8 mouse cellular contexts compared by ENCODE assay signal in genomic region chr15:31454096-31454860, GRCm38 (mm10). TPM values are rescaled to one million over a fixed set of nuclear protein-coding genes. Genes with fewer than 3 reads are reported as not detected.
DNase-seq lines count a peak whose midpoint lies in the region; ATAC-seq lines count a peak whose summit lies in the region.

No protein-coding gene starts in this region.

- peaks cover 17% of the 10 kb centered on the region for H3K4me1 ChIP-seq in heart, embryonic 15.5 days (replicated peaks)
- no peaks in the 10 kb centered on the region for H3K4me1 ChIP-seq in embryonic facial prominence, embryonic 11.5 days (ENCODE audit: control insufficient read depth, insufficient read depth, low read length)
- H3K4me1 ChIP-seq in intestine, embryonic 14.5 days (replicated peaks; ENCODE audit: control insufficient read depth, insufficient read depth, low read length): peaks cover 7% of the 10 kb centered on the region; the same call in 1 of the 2 replicates
- peaks cover 9% of the 10 kb centered on the region for H3K4me1 ChIP-seq in midbrain, embryonic 16.5 days (ENCODE audit: control insufficient read depth, insufficient read depth, low read length)

- H3K36me3 ChIP-seq in heart, embryonic 15.5 days: peaks cover 20% of the 10 kb centered on the region
- no peaks in the 10 kb centered on the region; the same call in 1 of the 2 replicates for H3K36me3 ChIP-seq in embryonic facial prominence, embryonic 11.5 days (replicated peaks; ENCODE audit: control insufficient read depth, insufficient read depth, low read depth, low read length)
- H3K36me3 ChIP-seq in intestine, embryonic 14.5 days (ENCODE audit: control insufficient read depth, insufficient read depth, low read length): peaks cover 24% of the 10 kb centered on the region
- H3K36me3 ChIP-seq in midbrain, embryonic 16.5 days (ENCODE audit: control insufficient read depth, insufficient read depth, low read length): peaks cover 11% of the 10 kb centered on the region; the same call in 1 of the 2 replicates

- no peaks in the 10 kb centered on the region for H3K9me3 ChIP-seq in heart, embryonic 15.5 days (replicated peaks)
- H3K9me3 ChIP-seq in embryonic facial prominence, embryonic 11.5 days (replicated peaks; ENCODE audit: control insufficient read depth, low read length): no peaks in the 10 kb centered on the region
- H3K9me3 ChIP-seq in intestine, embryonic 14.5 days (ENCODE audit: control insufficient read depth, low read length): no peaks in the 10 kb centered on the region
- no peaks in the 10 kb centered on the region for H3K9me3 ChIP-seq in midbrain, embryonic 16.5 days (replicated peaks; ENCODE audit: control insufficient read depth, low read length, poor library complexity, severe bottlenecking)

- peak overlapping the region; percentile 85 for H3K4me3 ChIP-seq in heart, embryonic 15.5 days
- peak overlapping the region; percentile 45 for H3K4me3 ChIP-seq in embryonic facial prominence, embryonic 11.5 days (ENCODE audit: low read depth, low read length)
- H3K4me3 ChIP-seq in intestine, embryonic 14.5 days (ENCODE audit: low read depth, low read length): peak overlapping the region; percentile 61
- peak overlapping the region; percentile 71 for H3K4me3 ChIP-seq in midbrain, embryonic 16.5 days (ENCODE audit: low read depth, low read length)

- no peaks in the 10 kb centered on the region for H3K27me3 ChIP-seq in heart, embryonic 15.5 days
- no peaks in the 10 kb centered on the region for H3K27me3 ChIP-seq in embryonic facial prominence, embryonic 11.5 days (ENCODE audit: control insufficient read depth, insufficient read depth, low read length)
- no peaks in the 10 kb centered on the region for H3K27me3 ChIP-seq in intestine, embryonic 14.5 days (replicated peaks; ENCODE audit: control insufficient read depth, insufficient read depth, low read length)
- H3K27me3 ChIP-seq in midbrain, embryonic 16.5 days (ENCODE audit: control insufficient read depth, insufficient read depth, low read depth, low read length): no peaks in the 10 kb centered on the region

- H3K9ac ChIP-seq in heart, embryonic 15.5 days: peak overlapping the region; percentile 76; the same call in 1 of the 2 replicates
- H3K9ac ChIP-seq in embryonic facial prominence, embryonic 11.5 days (replicated peaks; ENCODE audit: low read length): no peak overlapping the region
- peak overlapping the region; percentile 59; the same call in 1 of the 2 replicates for H3K9ac ChIP-seq in intestine, embryonic 14.5 days (ENCODE audit: low read length)
- H3K9ac ChIP-seq in midbrain, embryonic 16.5 days (ENCODE audit: low read depth, low read length): no peak overlapping the region

- no peak for DNase-seq in heart, adult 9 months (ENCODE audit: low spot score in 2 of 2)
- DNase-seq in embryonic facial prominence, embryonic 11.5 days (ENCODE audit: low spot score): peak; percentile 8
- peak; percentile 48 for DNase-seq in intestine, embryonic 14.5 days (ENCODE audit: low spot score)
- DNase-seq in B cell, adult 2 months: no peak
- no peak for DNase-seq in retina, postnatal 1 day
- DNase-seq in retina, embryonic 14.5 days (ENCODE audit: low spot score): no peak

- WGBS in heart, embryonic 15.5 days: 46% methylated on average over 10 of the region's 10 CpGs
- WGBS in embryonic facial prominence, embryonic 11.5 days: 53% methylated on average over 10 of the region's 10 CpGs
- 49% methylated on average over 10 of the region's 10 CpGs for WGBS in intestine, embryonic 14.5 days
- 57% methylated on average over 10 of the region's 10 CpGs for WGBS in midbrain, embryonic 16.5 days

- H3K4me2 ChIP-seq in heart, embryonic 15.5 days: peak overlapping the region; percentile 90
- no peak overlapping the region; the same call in none of the 2 replicates for H3K4me2 ChIP-seq in embryonic facial prominence, embryonic 11.5 days (ENCODE audit: low read depth, low read length)
- peak overlapping the region; percentile 66 for H3K4me2 ChIP-seq in intestine, embryonic 14.5 days (ENCODE audit: low read length)
- peak overlapping the region; percentile 77 for H3K4me2 ChIP-seq in midbrain, embryonic 16.5 days (ENCODE audit: low read length)

- ATAC-seq in heart, embryonic 15.5 days (replicated peaks; ENCODE audit: insufficient number of reproducible peaks, insufficient read depth, low FRiP score, low read depth): no peak
- ATAC-seq in embryonic facial prominence, embryonic 11.5 days (replicated peaks; ENCODE audit: insufficient number of reproducible peaks, low FRiP score, low TSS enrichment, low read depth): no peak
- no peak for ATAC-seq in intestine, embryonic 14.5 days (replicated peaks; ENCODE audit: low FRiP score, low TSS enrichment, low read depth)
- no peak for ATAC-seq in midbrain, embryonic 16.5 days

- peak overlapping the region; percentile 91 for H3K27ac ChIP-seq in heart, embryonic 15.5 days
- H3K27ac ChIP-seq in embryonic facial prominence, embryonic 11.5 days (replicated peaks; ENCODE audit: low read depth, low read length): no peak overlapping the region
- H3K27ac ChIP-seq in intestine, embryonic 14.5 days (ENCODE audit: low read depth): peak overlapping the region; percentile 73
- H3K27ac ChIP-seq in midbrain, embryonic 16.5 days (ENCODE audit: low read length): peak overlapping the region; percentile 86; the same call in 1 of the 2 replicates

RNA-seq across cellular contexts. Expression of gene Ropn1l, which starts 0.7 kb away (rescaled TPM):
- 1.7 and 2.2 TPM in 2 replicates for polyA plus RNA-seq in heart, embryonic 15.5 days (2015; fragmentation: Nextera tagmentation; extraction: Ambion mirVana)
- polyA plus RNA-seq in embryonic facial prominence, embryonic 11.5 days (2014; fragmentation: Nextera tagmentation; extraction: Ambion mirVana): 2.7 and 3.2 TPM in 2 replicates
- 1.5 and 1.8 TPM in 2 replicates for polyA plus RNA-seq in intestine, embryonic 14.5 days (2014; fragmentation: Nextera tagmentation; extraction: Ambion mirVana)
- 2.0 and 2.5 TPM in 2 replicates for polyA plus RNA-seq in midbrain, embryonic 16.5 days (2015; fragmentation: Nextera tagmentation; extraction: Ambion mirVana)

Comparison
In these comparisons a context has a peak if more than half of its experiments do, and no peak if none do; other contexts are left out.
1. H3K9ac ChIP-seq: peak in heart, embryonic 15.5 days (single experiment) and intestine, embryonic 14.5 days (single experiment); none in embryonic facial prominence, embryonic 11.5 days (single experiment) and midbrain, embryonic 16.5 days (single experiment).
2. DNase-seq: peak in embryonic facial prominence, embryonic 11.5 days (single experiment) and intestine, embryonic 14.5 days (single experiment); none in heart, adult 9 months (0 of 2), B cell, adult 2 months (0 of 2), retina, postnatal 1 day (single experiment) and retina, embryonic 14.5 days (single experiment).
3. Peak in every context shown above with its lines, with median percentiles within 50 percentile points of each other: H3K4me3 ChIP-seq.